Mouse (Mus musculus) urinary bladder, postnatal 25 days (tissue): ENCODE results near the gene Aldh3b3.

Experiments
- DNase-seq: peaks from one replicate; pipeline ENCODE4 v3.0.0; 2022; ENCODE audit warnings: low spot score

Aldh3b3 gene

DNA sequence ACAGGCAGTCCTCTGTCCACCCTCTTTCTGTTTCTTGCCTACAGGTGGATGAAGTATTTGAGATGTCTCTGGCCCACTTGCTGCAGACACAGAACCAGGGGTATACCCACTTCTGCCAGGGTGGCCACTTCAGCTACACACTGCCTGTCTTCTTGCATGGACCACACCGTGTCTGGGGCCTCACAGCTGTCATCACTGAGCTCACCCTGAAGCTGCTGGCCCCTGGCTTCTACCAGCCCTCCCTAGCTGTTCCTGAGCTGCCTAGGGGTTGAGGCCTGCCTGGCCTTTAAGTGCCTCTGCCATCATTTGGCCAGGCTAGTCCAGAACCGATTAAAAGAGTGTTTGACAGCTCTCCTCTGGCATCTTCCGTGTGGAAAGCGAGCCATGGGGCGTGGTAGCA, 43.3 kb downstream of the Aldh3b3 start:
- DNase-seq = no peak

DNA sequence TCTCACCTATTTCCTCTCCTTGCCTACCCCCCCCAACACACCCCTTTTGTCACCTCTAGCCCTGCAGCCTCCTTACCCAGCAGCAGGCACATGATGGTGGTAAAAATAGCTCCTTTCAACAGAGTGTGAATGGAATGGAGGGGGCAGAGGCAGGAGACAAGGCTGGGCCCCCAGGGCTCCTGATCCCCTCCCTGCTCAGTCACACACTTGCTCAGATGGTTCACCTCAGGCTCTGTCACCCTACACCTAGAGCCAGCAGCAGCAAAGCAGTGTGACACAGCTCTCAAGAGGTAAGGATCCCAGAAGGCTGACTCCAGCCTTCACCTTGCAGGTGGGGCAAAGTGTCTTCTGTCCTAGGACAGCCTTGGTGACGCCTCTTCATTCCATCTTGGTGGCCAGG, 44.7 kb downstream of the Aldh3b3 start, which contains the start of gene Doc2g:
TSS of gene Doc2g (plus strand) at position 202 of the 400 bp plus-strand sequence.
- DNase-seq = no peak

DNA sequence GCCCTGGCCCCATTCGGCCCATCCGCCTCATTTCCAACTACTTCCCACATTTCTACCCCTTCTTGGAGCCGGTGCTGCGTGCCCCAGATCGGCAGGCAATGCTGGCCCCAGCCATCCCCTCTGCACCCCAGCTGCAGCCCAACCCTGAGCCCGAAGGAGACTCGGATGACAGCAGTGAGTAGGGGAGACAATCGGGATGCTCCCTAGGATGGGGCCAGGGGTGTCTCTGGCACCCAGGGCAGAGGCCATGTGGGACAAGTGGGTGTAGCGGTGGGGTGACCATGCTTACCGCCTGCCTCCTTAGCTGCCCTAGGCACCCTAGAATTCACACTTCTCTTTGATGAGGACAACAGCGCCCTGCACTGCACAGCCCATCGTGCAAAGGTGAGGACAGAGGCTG, 45.2 kb downstream of the Aldh3b3 start:
- no peak for DNase-seq

DNA sequence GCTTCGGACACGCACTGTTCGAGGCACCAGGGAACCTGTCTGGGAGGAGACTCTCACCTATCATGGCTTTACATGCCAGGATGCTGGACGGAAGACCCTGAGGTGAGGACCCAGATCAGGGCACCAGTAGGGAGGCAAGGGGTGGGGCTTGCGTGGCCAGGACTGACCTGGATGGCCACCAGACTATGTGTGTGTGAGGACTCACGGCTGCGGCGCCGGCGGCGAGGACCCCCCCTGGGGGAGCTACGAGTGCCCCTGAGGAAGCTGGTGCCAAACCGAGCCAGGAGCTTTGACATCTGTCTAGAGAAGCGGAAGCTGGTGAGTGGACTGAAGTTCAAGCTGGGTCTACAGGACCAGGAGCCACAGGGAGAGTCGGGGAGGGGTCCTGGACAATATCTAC, 45.9 kb downstream of the Aldh3b3 start:
- no peak for DNase-seq

DNA sequence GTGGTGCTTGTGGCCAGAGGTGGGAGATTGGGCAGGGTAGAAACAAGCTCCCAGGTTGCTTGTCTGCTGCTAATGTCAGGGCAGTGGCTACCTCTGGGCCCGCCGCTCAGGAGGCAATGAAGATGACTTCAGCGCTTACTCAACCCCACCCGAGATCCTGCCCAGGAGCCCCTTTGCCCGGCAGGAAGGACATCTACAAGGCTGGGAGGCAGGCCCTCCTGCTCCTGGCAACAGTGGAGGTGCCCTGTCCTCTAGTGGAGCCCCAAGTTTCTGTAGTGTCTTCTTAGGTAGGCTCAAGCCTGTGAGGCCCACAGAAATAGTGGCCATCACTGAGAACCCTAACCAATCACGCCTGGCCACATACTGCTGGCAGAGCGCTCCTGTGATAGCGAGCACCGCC, 46.6 kb downstream of the Aldh3b3 start:
- DNase-seq = no peak

DNA sequence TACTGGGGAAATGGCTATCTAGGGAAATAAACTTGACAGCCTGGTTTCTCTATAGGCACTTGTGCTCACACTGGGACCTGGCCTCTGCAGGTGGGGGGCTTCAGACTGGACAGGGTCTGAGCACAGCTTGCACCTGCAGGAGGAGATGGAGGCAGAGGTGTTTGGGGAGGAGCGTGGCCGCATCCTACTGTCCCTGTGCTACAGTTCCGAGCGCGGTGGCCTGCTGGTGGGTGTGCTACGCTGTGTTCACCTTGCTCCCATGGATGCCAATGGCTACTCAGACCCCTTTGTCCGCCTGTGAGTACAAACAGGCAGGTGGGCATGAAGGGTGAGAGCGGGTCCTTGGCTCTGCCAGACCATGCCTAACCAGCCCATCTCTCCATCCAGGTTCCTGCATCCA, 47.5 kb downstream of the Aldh3b3 start:
- no peak for DNase-seq

DNA sequence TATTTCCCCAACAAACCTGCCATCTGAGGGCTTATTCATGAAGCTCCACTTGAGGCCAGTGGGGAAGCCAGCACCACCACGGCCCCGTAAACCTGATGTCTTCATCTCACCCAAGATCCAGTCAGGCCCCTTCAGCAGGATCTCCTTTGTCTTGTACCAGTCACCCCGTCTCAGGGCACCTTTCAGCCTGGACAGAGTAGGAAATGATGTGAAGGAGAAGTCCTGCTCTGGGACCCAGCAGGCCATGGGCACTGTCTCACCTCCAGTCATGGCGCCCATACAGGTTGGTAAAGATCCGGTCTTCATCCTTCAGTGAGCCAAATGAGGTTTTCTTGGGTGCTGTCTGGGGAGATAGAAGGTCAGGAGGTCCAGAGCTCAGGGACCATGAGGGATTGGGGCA, 52.6 kb downstream of the Aldh3b3 start:
- DNase-seq = no peak

DNA sequence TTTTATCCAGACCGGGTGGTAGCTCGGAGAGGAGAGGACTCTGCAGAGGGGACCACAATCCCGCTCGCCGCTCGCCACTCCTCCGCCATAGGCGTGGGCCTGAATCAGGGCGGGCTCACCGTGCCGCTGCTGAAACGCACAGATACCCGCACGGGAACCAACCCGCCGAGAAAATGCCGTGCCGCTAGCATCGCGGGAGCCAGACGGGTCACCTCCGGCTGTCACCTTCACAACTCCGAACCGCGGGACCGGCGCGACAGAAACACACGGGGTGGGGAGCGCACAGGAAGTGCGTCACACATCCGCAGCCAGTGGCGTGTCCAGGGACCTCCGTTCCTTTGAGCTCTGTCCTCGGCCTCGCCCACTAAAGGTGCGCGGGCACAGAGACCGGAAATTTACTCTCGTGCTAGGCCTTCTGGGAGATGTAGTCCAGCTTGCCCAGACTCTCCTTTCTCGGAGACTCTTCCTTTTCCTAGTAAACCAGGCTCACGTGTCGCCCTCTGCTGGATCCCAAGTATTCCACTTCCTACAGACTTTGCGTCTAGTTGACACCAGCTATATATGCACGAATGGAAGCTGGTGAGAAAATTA, 54.1 kb downstream of the Aldh3b3 start, which contains the start of gene Ndufv1:
TSS of gene Ndufv1 (minus strand) at position 375 of the 591 bp plus-strand sequence.
- peak; percentile 89 for DNase-seq

DNA sequence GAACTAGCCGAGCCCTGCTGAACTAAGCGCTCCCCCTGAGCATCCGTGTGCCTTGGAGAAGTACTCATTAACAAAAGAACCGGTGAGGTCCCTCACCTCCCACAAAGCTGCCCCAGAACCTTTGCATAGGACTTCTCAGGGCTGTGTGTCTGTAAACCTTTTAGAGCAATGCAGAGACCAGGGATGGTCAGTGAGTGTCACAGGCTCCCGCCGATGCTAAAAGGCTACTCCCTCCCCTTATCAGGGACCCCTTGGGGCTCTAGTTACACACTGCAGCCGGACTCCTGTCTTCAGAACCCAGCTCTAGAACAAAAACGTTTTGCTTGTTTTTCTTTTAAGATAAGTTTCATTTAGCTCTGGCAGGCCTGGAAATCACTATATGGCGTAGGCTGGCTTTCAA, 54.6 kb downstream of the Aldh3b3 start:
- DNase-seq = no peak

DNA sequence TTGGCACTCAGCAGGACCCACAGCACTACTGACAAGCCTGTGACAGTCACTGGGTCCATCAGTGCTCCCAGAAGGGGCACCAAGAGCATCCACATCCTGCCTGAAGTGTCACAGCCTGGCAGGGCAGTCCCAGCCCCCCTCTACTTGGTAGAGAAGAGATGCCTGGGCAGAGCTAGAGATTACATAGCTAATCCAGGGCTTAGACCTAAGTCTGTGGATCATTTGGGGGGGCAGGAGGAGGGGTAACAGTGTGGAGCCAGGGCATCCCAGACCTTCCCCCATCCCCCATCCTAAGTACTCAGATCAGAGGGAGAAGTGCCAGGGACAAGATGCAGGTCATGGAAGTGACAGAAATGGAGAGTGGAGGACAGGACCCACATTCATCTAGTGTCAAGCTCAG, 56.4 kb downstream of the Aldh3b3 start:
- DNase-seq = no peak

DNA sequence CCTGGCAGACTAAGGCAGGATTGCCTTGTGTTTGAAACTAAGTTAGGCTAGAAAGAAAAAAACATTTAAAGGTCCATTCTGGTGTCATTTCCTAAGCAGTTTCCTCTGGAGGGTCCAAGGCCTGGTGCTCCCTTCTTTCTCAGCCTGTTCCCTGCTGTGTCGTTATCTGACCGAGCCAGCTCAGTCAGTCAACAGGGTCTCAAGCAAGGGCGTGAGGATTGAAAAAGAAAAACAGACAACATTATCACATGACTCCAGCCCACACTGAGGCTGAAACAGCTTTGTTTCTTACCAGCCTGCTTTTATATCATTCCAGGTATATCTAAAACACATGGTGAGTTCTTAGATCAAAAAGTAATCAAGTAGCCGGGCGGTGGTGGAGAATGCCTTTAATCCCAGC, 57.2 kb downstream of the Aldh3b3 start:
- no peak for DNase-seq

DNA sequence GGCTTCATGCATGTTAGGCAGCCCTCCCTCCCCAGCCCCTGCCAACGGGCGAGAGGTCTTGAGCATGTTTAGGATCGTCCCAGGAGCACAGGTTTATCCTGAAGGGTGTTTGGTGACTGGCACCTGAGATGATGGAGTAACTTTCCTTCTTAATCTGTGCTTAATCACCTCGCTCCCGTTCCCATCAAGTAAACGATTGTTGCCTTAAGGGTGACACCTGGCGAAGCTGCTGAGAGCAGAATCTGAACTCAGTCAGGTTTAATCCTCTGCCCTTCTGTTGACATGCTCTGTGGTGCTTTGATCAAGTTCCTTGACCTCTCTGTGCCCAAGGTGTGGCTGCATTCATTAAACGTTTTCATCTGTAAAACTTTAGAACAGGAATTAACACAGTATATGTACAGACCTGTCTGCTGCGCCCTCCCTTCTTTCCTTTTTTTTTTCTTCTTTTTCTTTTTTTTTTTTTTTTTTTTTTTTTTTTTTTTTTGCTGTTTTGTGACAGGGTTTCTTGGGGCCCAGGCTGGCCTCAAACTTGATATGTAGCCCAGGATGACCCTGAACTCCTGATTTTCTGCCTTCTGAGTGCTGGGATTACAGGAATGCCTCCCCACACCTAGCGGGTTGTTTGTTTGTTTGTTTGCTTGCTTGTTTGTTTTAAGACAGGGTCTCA, 59.6 kb downstream of the Aldh3b3 start:
- DNase-seq = no peak

DNA sequence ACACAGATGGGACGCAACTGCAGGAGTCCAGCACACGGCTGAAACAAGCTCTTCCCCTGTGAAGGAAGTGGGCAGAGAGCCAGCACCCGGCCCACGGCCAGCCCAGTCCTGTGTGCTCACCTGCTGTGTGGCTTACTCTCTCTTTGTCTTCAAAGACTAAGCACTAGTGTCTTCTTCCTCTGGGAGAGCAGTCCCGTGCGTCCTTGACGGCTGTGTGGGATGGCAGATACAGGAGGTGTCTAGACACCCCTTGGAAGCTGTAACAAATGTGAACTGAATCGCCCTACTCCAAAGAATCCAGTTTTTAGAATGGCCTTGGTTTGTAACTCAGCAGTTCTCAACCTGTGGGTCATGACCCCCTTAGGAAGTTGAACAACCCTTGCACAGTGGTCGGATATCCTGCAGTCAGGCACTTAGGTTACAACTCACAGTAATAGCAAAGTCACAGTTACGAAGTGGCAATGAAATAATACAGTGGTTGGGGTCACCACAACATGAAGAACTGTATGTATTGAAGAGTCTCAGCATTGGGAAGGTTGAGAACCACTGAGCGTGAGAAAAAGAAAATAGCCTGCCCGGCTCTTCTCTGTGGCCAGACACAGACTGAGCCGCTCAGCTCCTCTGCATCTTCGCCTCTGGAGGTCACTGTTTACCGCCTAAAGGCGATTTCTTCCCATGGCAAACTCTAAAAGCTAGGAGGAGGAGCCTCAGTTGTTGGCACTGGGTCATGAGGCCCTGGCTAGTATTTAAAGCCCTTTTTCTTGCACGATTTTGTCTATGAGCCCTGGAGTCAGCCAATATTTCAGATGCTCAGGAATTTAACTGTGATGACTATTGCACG, 60.5 kb downstream of the Aldh3b3 start:
- peak; percentile 64 for DNase-seq
